Mouse (Mus musculus) lung, postnatal 4 days (tissue): ENCODE measurements around the gene Ndufs7.

Source experiments
- DNase-seq, 2 experiments: peaks; one replicate each; pipeline ENCODE4 v3.0.0; 2021

Ndufs7 gene

DNA sequence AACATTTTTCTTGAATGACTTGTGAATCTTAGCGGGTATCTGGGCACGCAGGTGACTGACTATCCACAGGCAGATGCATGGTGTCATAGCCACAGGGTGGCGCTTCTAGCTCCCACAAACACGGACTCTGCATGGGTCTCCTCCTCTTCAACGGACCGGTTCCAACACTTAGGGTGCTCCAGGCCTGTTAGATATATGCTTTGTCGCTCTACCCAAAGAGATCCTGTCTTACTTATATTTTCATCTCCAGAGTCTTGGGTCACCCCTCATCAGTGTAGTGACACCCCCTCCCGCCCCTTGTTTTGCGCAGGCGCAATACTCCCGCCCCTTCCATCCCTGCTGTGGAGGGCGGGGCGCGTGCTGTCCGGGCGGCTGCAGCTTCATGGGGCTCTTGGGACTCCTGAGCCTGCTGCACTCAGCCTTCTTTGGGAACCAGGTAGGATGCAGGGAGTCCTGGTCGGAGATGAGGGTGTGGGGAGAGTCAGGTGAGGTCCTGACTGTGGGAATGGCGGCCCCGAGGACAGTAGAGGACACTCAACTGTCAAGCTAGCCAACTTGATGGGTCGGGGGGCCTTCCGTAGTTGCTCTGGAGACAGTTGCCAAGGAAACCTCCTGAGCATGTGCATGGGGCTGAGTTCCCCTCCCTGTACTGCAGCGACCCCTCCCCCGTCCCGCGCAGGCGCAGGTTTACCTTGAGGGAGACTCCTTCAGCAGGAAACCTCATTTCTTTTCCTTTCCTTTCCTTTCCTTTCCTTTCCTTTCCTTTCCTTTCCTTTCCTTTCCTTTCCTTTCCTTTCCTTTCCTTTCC, 46.9 kb downstream of the Ndufs7 start, which contains the start of gene Apc2:
Gene Apc2 (plus strand): TSS at position 360 of the 808 bp plus-strand sequence.
- peak; percentile 76 to 81 for DNase-seq

GRCm38 (mm10) chr10:80296824-80297223, 47.9 kb downstream of the Ndufs7 start:
- no peak for DNase-seq

GRCm38 (mm10) chr10:80297526-80298133, 48.7 kb downstream of the Ndufs7 start:
- DNase-seq, result no peak

GRCm38 (mm10) chr10:80298571-80299281, 49.8 kb downstream of the Ndufs7 start:
- DNase-seq, result peak; percentile 61 to 73

DNA sequence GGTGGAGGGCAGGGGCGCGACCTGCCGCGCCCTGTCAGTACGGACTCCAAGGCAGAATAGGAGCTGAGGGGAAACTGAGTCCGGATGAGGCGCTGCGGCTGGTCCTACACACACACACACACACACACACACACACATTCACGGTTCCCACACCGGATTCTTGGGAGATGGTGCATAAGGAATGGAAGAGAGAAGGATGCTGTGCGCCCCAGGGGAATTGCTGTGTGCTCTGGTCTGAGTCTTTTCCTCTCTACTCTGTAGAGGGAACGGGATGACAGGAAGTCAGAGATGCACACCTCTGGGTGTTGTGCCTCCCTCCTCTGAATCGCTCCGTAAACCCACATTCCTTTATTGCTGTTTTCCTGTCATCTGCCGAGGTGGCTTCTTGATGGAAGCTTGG, 50.4 kb downstream of the Ndufs7 start:
- no peak for DNase-seq

DNA sequence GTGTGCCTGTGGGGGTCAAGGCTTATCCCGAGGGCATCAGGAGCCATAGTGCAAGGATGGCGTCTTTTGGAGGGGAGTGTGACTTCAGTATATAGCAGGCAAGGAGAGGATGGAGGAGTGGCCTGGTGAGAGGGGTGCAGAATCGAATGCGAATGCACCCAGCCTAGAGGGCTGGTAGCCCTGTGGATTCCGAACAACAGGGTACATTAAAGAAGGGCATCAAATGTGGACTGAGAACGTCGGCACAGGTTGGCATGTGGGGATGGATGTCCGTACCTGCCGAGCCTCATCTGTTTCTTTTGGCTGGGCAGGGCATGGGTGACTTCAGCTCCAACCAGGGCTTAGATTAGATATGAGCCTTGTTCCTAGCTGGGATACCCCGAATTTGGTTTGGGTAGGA, 50.9 kb downstream of the Ndufs7 start:
- DNase-seq, result no peak

DNA sequence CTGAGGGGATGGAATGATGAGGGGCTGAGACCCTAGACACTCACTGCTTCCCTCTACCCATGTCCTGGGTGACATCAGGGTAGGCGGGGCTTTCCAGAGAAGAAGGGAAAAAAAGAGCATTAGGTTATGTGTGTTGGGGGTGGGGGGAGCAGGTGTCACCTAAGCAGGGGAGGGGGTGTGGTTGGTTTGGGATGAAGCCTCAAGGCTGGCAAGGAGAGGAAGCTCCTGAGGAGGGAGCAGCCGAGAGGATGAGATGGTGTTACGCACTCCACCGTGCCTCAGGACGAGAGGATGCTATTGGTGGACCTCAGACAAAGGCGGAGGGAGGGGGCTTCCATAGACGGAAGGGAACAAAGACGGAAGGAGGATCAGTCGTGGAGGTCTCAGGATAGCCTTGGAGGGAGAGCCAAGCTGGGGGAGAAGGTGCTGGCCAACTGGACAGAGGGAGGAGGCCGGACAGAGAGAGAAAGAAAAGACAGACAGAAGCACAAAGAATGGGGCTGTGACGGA, 51.8 kb downstream of the Ndufs7 start:
- no peak for DNase-seq

- DNase-seq, result no peak
These were observed 52.5 kb downstream of the Ndufs7 start for GRCm38 (mm10) chr10:80301256-80302081.

GRCm38 (mm10) chr10:80302082-80302355, 53.1 kb downstream of the Ndufs7 start:
- DNase-seq, result no peak

DNA sequence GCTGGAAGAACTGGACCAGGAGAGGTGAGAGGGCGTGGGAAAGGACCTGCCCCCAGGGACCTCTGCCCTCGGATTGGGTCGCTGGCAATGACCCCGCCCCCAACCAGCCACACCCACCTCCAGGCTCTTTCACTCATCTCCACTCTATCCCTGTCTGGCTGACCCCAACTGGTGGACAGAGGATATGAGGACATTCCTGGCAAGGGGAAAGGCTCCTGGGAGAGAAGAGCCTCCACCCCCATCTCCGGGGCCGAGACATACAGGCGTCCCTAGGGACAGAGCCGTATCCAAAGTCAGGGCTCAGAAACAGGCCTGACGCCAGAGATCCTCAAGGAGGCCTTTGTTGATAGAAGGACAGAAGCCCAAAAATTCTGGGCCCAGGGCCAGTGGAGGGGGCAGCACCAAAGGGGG, 53.6 kb downstream of the Ndufs7 start:
- DNase-seq, result peak; percentile 84 to 92

GRCm38 (mm10) chr10:80304458-80304857, 55.5 kb downstream of the Ndufs7 start:
- DNase-seq, result no peak

- DNase-seq, result peak; percentile 54 to 71
These were observed 55.9 kb downstream of the Ndufs7 start for GRCm38 (mm10) chr10:80304862-80305261.
